Comparison of ENCODE assay signal across 19 mouse cellular contexts in the genomic region with DNA sequence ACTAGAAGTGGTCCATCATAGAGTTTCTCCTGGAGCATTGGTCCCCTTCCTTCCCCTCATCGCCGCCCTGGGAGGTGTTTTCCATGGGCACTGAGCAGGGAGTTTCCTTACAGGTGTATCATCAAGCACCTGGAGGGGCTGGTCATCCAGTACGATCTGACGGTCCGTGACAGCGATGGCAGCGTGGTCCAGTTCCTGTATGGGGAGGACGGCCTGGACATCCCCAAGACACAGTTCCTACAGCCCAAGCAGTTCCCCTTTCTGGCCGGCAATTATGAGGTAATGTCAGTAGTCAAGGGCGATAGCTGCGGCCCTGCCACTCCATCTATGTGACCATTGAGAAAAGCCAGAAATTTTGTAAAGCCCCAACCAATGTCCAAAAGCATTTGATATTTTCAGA. TPM values are rescaled to one million over a fixed set of nuclear protein-coding genes. Genes with fewer than 3 reads are reported as not detected.
DNase-seq lines count a peak whose midpoint lies in the region; ATAC-seq and TF ChIP-seq lines count a peak whose summit lies in the region.
"Had no signal": no experiment of that assay in that cellular context is flagged by ENCODE, and none has a peak within 500 bp of the region (broad histone marks: within the 10 kb centered on the region; RNA-seq: fewer than 3 reads in every experiment).

No protein-coding gene starts in this region.

- H3K4me1 ChIP-seq in lung, adult 2 months (ENCODE audit: control insufficient read depth, insufficient read depth, low read length) = 0 out of 2 replicates have a peak, but pooled peaks cover 2% of the 10 kb centered on the region
- H3K4me1 ChIP-seq in bone marrow macrophage, adult 2 months (ENCODE audit: control insufficient read depth, insufficient read depth, low read length) = peaks cover 24% of the 10 kb centered on the region
- H3K4me1 ChIP-seq in stomach, postnatal 0 days (replicated peaks; ENCODE audit: control insufficient read depth, insufficient read depth) = no peaks in the 10 kb centered on the region
- H3K4me1 ChIP-seq: embryonic facial prominence, embryonic 10.5 days; forebrain, embryonic 10.5 days; heart, embryonic 13.5 days; hindbrain, embryonic 15.5 days had no signal

- no peaks in the 10 kb centered on the region for H3K9me3 ChIP-seq in stomach, postnatal 0 days (ENCODE audit: control insufficient read depth, low read length)
- H3K9me3 ChIP-seq: embryonic facial prominence, embryonic 10.5 days; forebrain, embryonic 10.5 days; heart, embryonic 13.5 days; hindbrain, embryonic 15.5 days had no signal

- H3K27ac ChIP-seq in bone marrow macrophage, adult 2 months (ENCODE audit: insufficient read depth, low read depth, low read length) = peak overlapping the region; percentile 18
- H3K27ac ChIP-seq in stomach, postnatal 0 days (replicated peaks) = no peak overlapping the region
- H3K27ac ChIP-seq: embryonic facial prominence, embryonic 10.5 days; forebrain, embryonic 10.5 days; heart, embryonic 13.5 days; hindbrain, embryonic 15.5 days had no signal

- H3K4me3 ChIP-seq in lung, adult 2 months (replicated peaks; ENCODE audit: extremely low read depth, low read depth, low read length) = no peak overlapping the region
- no peak overlapping the region for H3K4me3 ChIP-seq in bone marrow macrophage, adult 2 months (ENCODE audit: insufficient read depth, low read length)
- H3K4me3 ChIP-seq in stomach, postnatal 0 days (ENCODE audit: low read depth, low read length) = no peak overlapping the region
- H3K4me3 ChIP-seq: embryonic facial prominence, embryonic 10.5 days; forebrain, embryonic 10.5 days; heart, embryonic 13.5 days; hindbrain, embryonic 15.5 days had no signal

- no peak overlapping the region for H3K4me2 ChIP-seq in stomach, postnatal 0 days (replicated peaks; ENCODE audit: low read depth)
- H3K4me2 ChIP-seq: heart, embryonic 13.5 days; hindbrain, embryonic 15.5 days had no signal

- no peak for TF ChIP-seq EP300 in stomach, postnatal 0 days (optimal IDR thresholded peaks at IDR 0.05)

- TF ChIP-seq CTCF in lung, adult 2 months (IDR thresholded peaks at IDR 0.05; ENCODE audit: insufficient read depth, low read length) = no peak
- no peak for TF ChIP-seq CTCF in bone marrow macrophage, adult 2 months (IDR thresholded peaks at IDR 0.05; ENCODE audit: low read depth, low read length)
- TF ChIP-seq CTCF in stomach, postnatal 0 days (IDR thresholded peaks at IDR 0.05; ENCODE audit: low read depth) = no peak

- peak; percentile 33 for DNase-seq in lung, postnatal 36 days
- DNase-seq in lung, adult 2 months = no peak
- DNase-seq in thymus, adult 18-20 months = no peak
- DNase-seq in neural tube, embryonic 10.5 days (ENCODE audit: extremely low spot score, low spot score) = no peak
- no peak for DNase-seq in stomach, postnatal 0 days (ENCODE audit: low spot score)
- DNase-seq: adrenal gland, postnatal 10 days; cerebellum, adult 11-12 months; cerebellum, adult 9-10 months; cerebellum, postnatal 36 days; gastrocnemius, postnatal 10 days; heart, postnatal 36 days had no signal

- 93% methylated on average over 11 of the region's 11 CpGs for WGBS in lung, adult 2 months
- 95% methylated on average over 11 of the region's 11 CpGs for WGBS in stomach, postnatal 0 days

- no peaks in the 10 kb centered on the region for H3K27me3 ChIP-seq in stomach, postnatal 0 days (ENCODE audit: control insufficient read depth, insufficient read depth, low read length)
- H3K27me3 ChIP-seq: heart, embryonic 13.5 days; hindbrain, embryonic 15.5 days had no signal

- TF ChIP-seq POLR2A in lung, adult 2 months (IDR thresholded peaks at IDR 0.05; ENCODE audit: borderline replicate concordance, extremely low read depth, low read depth, low read length) = no peak
- no peak for TF ChIP-seq POLR2A in bone marrow macrophage, adult 2 months (IDR thresholded peaks at IDR 0.05; ENCODE audit: borderline replicate concordance, low read depth, low read length)

- no peak overlapping the region for H3K9ac ChIP-seq in stomach, postnatal 0 days (ENCODE audit: low read length)
- H3K9ac ChIP-seq: heart, embryonic 13.5 days; hindbrain, embryonic 15.5 days had no signal

- ATAC-seq in megakaryocyte, adult 5-6 weeks (ENCODE audit: poor library complexity, severe bottlenecking) = peak; percentile 96
- ATAC-seq in monocyte, adult 5-6 weeks (replicated peaks; ENCODE audit: insufficient number of reproducible peaks, low FRiP score, low TSS enrichment, poor library complexity, severe bottlenecking) = peak; percentile 94
- ATAC-seq in stomach, postnatal 0 days (ENCODE audit: low FRiP score, low TSS enrichment) = no peak
- ATAC-seq: forebrain, embryonic 14.5 days had no signal

- H3K36me3 ChIP-seq in stomach, postnatal 0 days (ENCODE audit: control insufficient read depth, insufficient read depth, low read length) = peaks cover 8% of the 10 kb centered on the region

RNA-seq across cellular contexts. Expression of a gene that starts 54.7 kb away (rescaled TPM):
- polyA plus RNA-seq in lung, adult 2 months (2012; rRNA removed) = 9.7 and 11.6 TPM in 2 replicates
- 6.2 and 7.9 TPM in 2 replicates for polyA plus RNA-seq in bone marrow macrophage, adult 2 months (2012; ENCODE audit: insufficient read depth, insufficient read length, missing spikeins)
- total RNA-seq in megakaryocyte, adult 5-6 weeks (2015) = 17.3 and 20.6 TPM in 2 replicates
- 32.2 and 52.7 TPM in 2 replicates for total RNA-seq in megakaryocyte, adult 5-6 weeks (2017)
- 28.3 to 32.8 TPM (median 28.6 TPM) in 3 replicates for total RNA-seq in monocyte, adult 5-6 weeks (2017)
- polyA plus RNA-seq in stomach, postnatal 0 days (2015; fragmentation: Nextera tagmentation; extraction: Ambion mirVana) = 8.4 and 9.8 TPM in 2 replicates

RNA-seq across cellular contexts. Expression of a gene that starts 55.0 kb away (rescaled TPM):
- 5.2 and 10.0 TPM in 2 replicates for polyA plus RNA-seq in lung, adult 2 months (2012; rRNA removed)
- polyA plus RNA-seq in bone marrow macrophage, adult 2 months (2012; ENCODE audit: insufficient read depth, insufficient read length, missing spikeins) = 29.0 and 30.2 TPM in 2 replicates
- 49.9 and 52.8 TPM in 2 replicates for total RNA-seq in megakaryocyte, adult 5-6 weeks (2015)
- 63.1 and 72.9 TPM in 2 replicates for total RNA-seq in megakaryocyte, adult 5-6 weeks (2017)
- 70.3 to 105 TPM (median 72.5 TPM) in 3 replicates for total RNA-seq in monocyte, adult 5-6 weeks (2017)
- polyA plus RNA-seq in stomach, postnatal 0 days (2015; fragmentation: Nextera tagmentation; extraction: Ambion mirVana) = 31.1 and 32.4 TPM in 2 replicates
